Mouse (Mus musculus) layer of hippocampus, postnatal 25 days (tissue): ENCODE measurements around the gene Serinc2. TPM values are rescaled to one million over a fixed set of nuclear protein-coding genes. Genes with fewer than 3 reads are reported as not detected.
"Not testable (repeated sequence)": the region's sequence is repeated elsewhere in the genome, so short reads cannot be mapped to it uniquely, and the experiment has no call there.

ENCODE experiments used
- DNase-seq, 2 experiments: peaks; one replicate each; pipeline ENCODE4 v3.0.0; 2022; ENCODE audit warnings: mixed read lengths in 2 of 2, low spot score in 1 of 2; ENCODE audit errors: extremely low spot score in 1 of 2
- total RNA-seq, 2 experiments: library from RNA; stranded (reverse); gene quantifications; 2 replicates each; pipeline ENCODE4 v1.2.3; 2021

Serinc2 gene
- total RNA-seq, 2 experiments from 2014 or later: 9.2 to 12.9 TPM

- no peak for DNase-seq
Observed at GRCm38 (mm10) chr4:130267069-130267468, 11.9 kb downstream of the Serinc2 start.

- no peak for DNase-seq
Observed at GRCm38 (mm10) chr4:130266601-130267000, 12.4 kb downstream of the Serinc2 start.

- peak; percentile 65 to 87 for DNase-seq
Observed at GRCm38 (mm10) chr4:130264698-130265349, 14.2 kb downstream of the Serinc2 start.

- DNase-seq: no peak
Observed at GRCm38 (mm10) chr4:130264131-130264530, 14.9 kb downstream of the Serinc2 start.

- no peak for DNase-seq
Observed at GRCm38 (mm10) chr4:130260406-130260805, 18.6 kb downstream of the Serinc2 start.

GRCm38 (mm10) chr4:130252441-130253157, 26.4 kb downstream of the Serinc2 start:
- no peak for DNase-seq

- DNase-seq: no peak
Observed at GRCm38 (mm10) chr4:130251763-130252162, 27.2 kb downstream of the Serinc2 start.

- no peak for DNase-seq
Observed at GRCm38 (mm10) chr4:130251172-130251705, 27.8 kb downstream of the Serinc2 start.

- DNase-seq: no peak
Observed at GRCm38 (mm10) chr4:130248636-130249035, 30.4 kb downstream of the Serinc2 start.

GRCm38 (mm10) chr4:130246132-130246531, 32.9 kb downstream of the Serinc2 start:
- DNase-seq: peak; percentile 59 to 80

- no peak for DNase-seq
Observed at GRCm38 (mm10) chr4:130244749-130245148, 34.3 kb downstream of the Serinc2 start.

- DNase-seq: not testable (repeated sequence)
Observed at GRCm38 (mm10) chr4:130243621-130244020, 35.4 kb downstream of the Serinc2 start.

- DNase-seq: no peak
Observed at GRCm38 (mm10) chr4:130242956-130243355, 36.0 kb downstream of the Serinc2 start.

GRCm38 (mm10) chr4:130240695-130241094, 38.3 kb downstream of the Serinc2 start:
- no peak for DNase-seq

GRCm38 (mm10) chr4:130237607-130238006, 41.4 kb downstream of the Serinc2 start:
- DNase-seq: no peak

- DNase-seq: no peak
Observed at GRCm38 (mm10) chr4:130236361-130236760, 42.6 kb downstream of the Serinc2 start.

GRCm38 (mm10) chr4:130224071-130224470, 54.9 kb downstream of the Serinc2 start:
- DNase-seq: no peak

- no peak for DNase-seq
Observed at GRCm38 (mm10) chr4:130222179-130222578, 56.8 kb downstream of the Serinc2 start, which contains the start of gene Gm853. Gene Gm853 (minus strand): TSS chr4:130222401.

- no peak for DNase-seq
Observed at GRCm38 (mm10) chr4:130220176-130220575, 58.8 kb downstream of the Serinc2 start.

- no peak for DNase-seq
Observed at GRCm38 (mm10) chr4:130215392-130215791, 63.6 kb downstream of the Serinc2 start.

GRCm38 (mm10) chr4:130213857-130214256, 65.1 kb downstream of the Serinc2 start:
- DNase-seq: no peak

GRCm38 (mm10) chr4:130213197-130213596, 65.8 kb downstream of the Serinc2 start:
- no peak for DNase-seq
